ENCODE assay signal across 10 mouse cellular contexts in the genomic region with DNA sequence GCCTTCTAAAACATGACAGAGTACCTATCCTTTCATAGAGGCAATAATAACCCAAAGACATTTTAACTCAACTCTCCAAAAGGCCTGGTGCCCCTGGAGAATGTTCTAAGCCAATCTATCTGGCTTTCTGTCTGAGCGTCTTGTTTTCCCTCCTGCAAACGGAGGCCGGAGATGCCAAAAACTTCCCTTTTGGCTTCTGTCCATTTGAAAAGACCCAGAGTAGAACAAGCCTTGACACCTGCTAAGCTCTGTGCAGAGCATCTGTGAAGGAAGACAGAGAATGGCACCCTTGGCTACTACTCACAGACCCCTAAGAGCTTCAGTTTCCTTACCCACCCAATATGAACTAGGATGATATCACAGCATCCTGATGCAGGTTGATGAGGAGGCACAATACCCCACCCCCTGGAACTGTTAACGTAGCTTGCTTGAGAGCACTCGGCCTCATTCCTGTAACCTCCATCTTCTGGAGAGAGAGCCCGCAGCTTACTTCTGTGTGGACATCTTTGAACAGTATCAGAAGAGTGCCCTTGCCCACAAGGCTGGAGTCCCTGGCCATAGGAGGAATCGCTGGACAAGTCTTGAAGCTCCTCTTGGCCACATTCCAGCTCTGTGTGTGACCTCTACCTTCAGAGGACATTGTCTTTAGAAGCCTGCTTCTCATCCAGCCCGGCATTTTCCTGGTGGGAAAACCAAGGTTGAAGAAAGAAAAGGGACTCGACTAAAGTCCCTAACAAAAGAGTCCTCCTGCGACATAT. TPM values are rescaled to one million over a fixed set of nuclear protein-coding genes. Genes with fewer than 3 reads are reported as not detected.
DNase-seq lines count a peak whose midpoint lies in the region; ATAC-seq and TF ChIP-seq lines count a peak whose summit lies in the region.
"Had no signal": no experiment of that assay in that cellular context is flagged by ENCODE, and none has a peak within 500 bp of the region (broad histone marks: within the 10 kb centered on the region; RNA-seq: fewer than 3 reads in every experiment).

No protein-coding gene starts in this region.

- no peak for TF ChIP-seq POLR2A in bone marrow macrophage, adult 2 months (IDR thresholded peaks at IDR 0.05; ENCODE audit: borderline replicate concordance, low read depth, low read length)

- no peak overlapping the region for H3K4me2 ChIP-seq in hindbrain, embryonic 11.5 days (replicated peaks; ENCODE audit: low read depth, low read length)
- H3K4me2 ChIP-seq in hindbrain, embryonic 12.5 days (replicated peaks) = no peak overlapping the region
- no peak overlapping the region for H3K4me2 ChIP-seq in hindbrain, embryonic 15.5 days

- no peak for TF ChIP-seq CTCF in bone marrow macrophage, adult 2 months (IDR thresholded peaks at IDR 0.05; ENCODE audit: low read depth, low read length)

- 0 out of 2 replicates have a peak overlapping the region, but pooled peaks have one; percentile 7 for H3K27ac ChIP-seq in hindbrain, embryonic 11.5 days (ENCODE audit: low read depth, low read length)
- no peak overlapping the region for H3K27ac ChIP-seq in hindbrain, embryonic 12.5 days
- H3K27ac ChIP-seq in bone marrow macrophage, adult 2 months (ENCODE audit: insufficient read depth, low read depth, low read length) = peak overlapping the region; percentile 98
- peak overlapping the region; percentile 28 for H3K27ac ChIP-seq in hindbrain, embryonic 15.5 days (replicated peaks)

- no peaks in the 10 kb centered on the region for H3K36me3 ChIP-seq in hindbrain, embryonic 11.5 days (ENCODE audit: control insufficient read depth, insufficient read depth, low read length)
- H3K36me3 ChIP-seq in hindbrain, embryonic 12.5 days = no peaks in the 10 kb centered on the region
- no peaks in the 10 kb centered on the region for H3K36me3 ChIP-seq in hindbrain, embryonic 15.5 days

- ATAC-seq in hindbrain, embryonic 11.5 days (ENCODE audit: low FRiP score) = no peak
- ATAC-seq in hindbrain, embryonic 12.5 days (ENCODE audit: low FRiP score) = no peak
- no peak for ATAC-seq in hindbrain, embryonic 15.5 days (ENCODE audit: low FRiP score, low read depth)
- ATAC-seq in megakaryocyte-erythroid progenitor cell, adult 5-6 weeks (replicated peaks; ENCODE audit: low FRiP score, low TSS enrichment, poor library complexity, severe bottlenecking) = no peak

- peaks cover 34% of the 10 kb centered on the region for H3K4me1 ChIP-seq in hindbrain, embryonic 11.5 days (replicated peaks; ENCODE audit: control insufficient read depth, insufficient read depth, low read length)
- peaks cover 99% of the 10 kb centered on the region for H3K4me1 ChIP-seq in hindbrain, embryonic 12.5 days
- H3K4me1 ChIP-seq in bone marrow macrophage, adult 2 months (ENCODE audit: control insufficient read depth, insufficient read depth, low read length) = peaks cover 91% of the 10 kb centered on the region
- H3K4me1 ChIP-seq in hindbrain, embryonic 15.5 days (replicated peaks) = peaks cover 96% of the 10 kb centered on the region

- no peaks in the 10 kb centered on the region for H3K9me3 ChIP-seq in hindbrain, embryonic 11.5 days (ENCODE audit: control insufficient read depth, low read length)
- H3K9me3 ChIP-seq in hindbrain, embryonic 12.5 days (replicated peaks) = no peaks in the 10 kb centered on the region
- H3K9me3 ChIP-seq in hindbrain, embryonic 15.5 days = no peaks in the 10 kb centered on the region
- H3K9me3 ChIP-seq: megakaryocyte, embryonic 14.5 days had no signal

- 85% methylated on average over 10 of the region's 10 CpGs for WGBS in hindbrain, embryonic 11.5 days
- WGBS in hindbrain, embryonic 12.5 days = 80% methylated on average over 10 of the region's 10 CpGs
- 60% methylated on average over 10 of the region's 10 CpGs for WGBS in hindbrain, embryonic 15.5 days

- no peaks in the 10 kb centered on the region for H3K27me3 ChIP-seq in hindbrain, embryonic 11.5 days (ENCODE audit: control insufficient read depth, insufficient read depth, low read length)
- no peaks in the 10 kb centered on the region for H3K27me3 ChIP-seq in hindbrain, embryonic 12.5 days
- no peaks in the 10 kb centered on the region for H3K27me3 ChIP-seq in hindbrain, embryonic 15.5 days
- H3K27me3 ChIP-seq: megakaryocyte, embryonic 14.5 days had no signal

- H3K4me3 ChIP-seq in hindbrain, embryonic 11.5 days (ENCODE audit: low read depth, low read length) = no peak overlapping the region
- no peak overlapping the region for H3K4me3 ChIP-seq in hindbrain, embryonic 12.5 days
- H3K4me3 ChIP-seq in bone marrow macrophage, adult 2 months (ENCODE audit: insufficient read depth, low read length) = no peak overlapping the region
- no peak overlapping the region for H3K4me3 ChIP-seq in hindbrain, embryonic 15.5 days

- no peak overlapping the region for H3K9ac ChIP-seq in hindbrain, embryonic 11.5 days (ENCODE audit: low read depth, low read length)
- no peak overlapping the region for H3K9ac ChIP-seq in hindbrain, embryonic 12.5 days
- H3K9ac ChIP-seq in hindbrain, embryonic 15.5 days = no peak overlapping the region

- peak; percentile 38 for DNase-seq in cerebellum, adult 11 months
- DNase-seq in cerebellum, adult 9-10 months = no peak
- no peak for DNase-seq in hindbrain, embryonic 11.5 days (ENCODE audit: low spot score)
- DNase-seq in frontal cortex, postnatal 36 days (ENCODE audit: low spot score in 2 of 2) = no peak
- DNase-seq: adrenal gland, postnatal 14 days had no signal

RNA-seq across cellular contexts. Expression of a gene that starts 9.1 kb away (rescaled TPM):
- polyA plus RNA-seq in hindbrain, embryonic 11.5 days (2014; fragmentation: Nextera tagmentation; extraction: Ambion mirVana) = 47.5 and 57.0 TPM in 2 replicates
- 66.5 and 69.4 TPM in 2 replicates for polyA plus RNA-seq in hindbrain, embryonic 12.5 days (2016; fragmentation: Nextera tagmentation; extraction: Ambion mirVana)
- 78.1 and 99.2 TPM in 2 replicates for polyA plus RNA-seq in bone marrow macrophage, adult 2 months (2012; ENCODE audit: insufficient read depth, insufficient read length, missing spikeins)
- polyA plus RNA-seq in hindbrain, embryonic 15.5 days (2015; fragmentation: Nextera tagmentation; extraction: Ambion mirVana) = 70.9 and 72.6 TPM in 2 replicates
- total RNA-seq in megakaryocyte-erythroid progenitor cell, adult 5-6 weeks (2014; fragmentation: Nextera tagmentation) = 51.3 and 56.9 TPM in 2 replicates
- total RNA-seq in megakaryocyte-erythroid progenitor cell, adult 5-6 weeks (2017) = 6.7 and 12.6 TPM in 2 replicates
